Mouse (Mus musculus): ENCODE measurements at regions not wholly inside any gene's neighbourhood (a gene's known extent, or its start where the extent isn't known, plus 50 kb on each side); places are given as distances from the start of the nearest gene placed in this dataset.
"Not testable (repeated sequence)": the region's sequence is repeated elsewhere in the genome, so short reads cannot be mapped to it uniquely, and the experiment has no call there.

GRCm38 (mm10) chr3:134330943-134331342 is 94.7 kb downstream of the Cxxc4 start:
- Histone ChIP-seq H3K9me3 (ENCODE audit: control insufficient read depth, low read length) (no peaks in the 10 kb centered on the region), H3K36me3 (ENCODE audit: control insufficient read depth, insufficient read depth, low read length) (no peaks in the 10 kb centered on the region), H3K27me3 (replicated peaks; ENCODE audit: control insufficient read depth, insufficient read depth, low read length) (no peaks in the 10 kb centered on the region), H3K4me1 (replicated peaks; ENCODE audit: control insufficient read depth, insufficient read depth, low read length) (no peaks in the 10 kb centered on the region), H3K4me2 (peak overlapping the region; percentile 41), H3K9ac (ENCODE audit: low read depth, low read length) (no peak overlapping the region), H3K27ac (ENCODE audit: low read depth, low read length) (no peak overlapping the region), H3K4me3 (ENCODE audit: low read depth, low read length) (no peak overlapping the region)
- ATAC-seq (replicated peaks; ENCODE audit: low FRiP score) (no peak), DNase-seq (ENCODE audit: low spot score) (no peak)
- WGBS: 57% methylated on average over 11 of the region's 11 CpGs

DNA sequence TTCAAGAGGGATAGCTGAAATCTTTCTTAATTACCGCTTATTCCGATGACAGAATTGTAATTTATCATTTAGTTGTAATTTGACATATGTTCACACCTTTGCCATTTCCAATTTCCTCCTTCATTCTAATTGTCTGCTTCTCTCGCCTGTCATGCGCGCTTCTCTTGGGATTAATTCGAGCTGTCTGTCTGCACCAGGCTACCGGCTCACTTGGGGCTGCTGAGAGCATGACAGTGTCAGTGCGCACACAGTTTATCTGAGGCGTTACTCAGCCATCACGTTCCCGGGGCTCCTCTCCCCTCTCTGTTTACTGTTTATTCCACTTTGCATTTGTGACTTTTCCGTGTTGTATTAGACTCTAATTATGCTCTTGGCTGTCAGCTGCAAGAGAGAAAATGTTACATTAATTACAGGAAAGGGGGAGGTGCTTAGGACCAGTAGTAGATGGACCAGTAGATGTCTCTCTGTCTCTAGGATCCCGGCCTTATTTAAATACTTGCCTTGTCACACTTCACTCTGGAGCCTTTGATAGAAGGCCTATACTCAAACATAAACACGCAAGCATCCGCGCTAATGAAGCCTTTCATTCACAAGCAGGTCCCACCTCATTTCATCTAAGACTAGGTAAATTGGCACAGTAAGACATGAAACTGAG is 95.3 kb downstream of the Cxxc4 start:
- peak overlapping the region; percentile 41; the same call in 1 of the 2 replicates for H3K4me2 ChIP-seq
- WGBS: 55% methylated on average over 16 of the region's 16 CpGs

DNA sequence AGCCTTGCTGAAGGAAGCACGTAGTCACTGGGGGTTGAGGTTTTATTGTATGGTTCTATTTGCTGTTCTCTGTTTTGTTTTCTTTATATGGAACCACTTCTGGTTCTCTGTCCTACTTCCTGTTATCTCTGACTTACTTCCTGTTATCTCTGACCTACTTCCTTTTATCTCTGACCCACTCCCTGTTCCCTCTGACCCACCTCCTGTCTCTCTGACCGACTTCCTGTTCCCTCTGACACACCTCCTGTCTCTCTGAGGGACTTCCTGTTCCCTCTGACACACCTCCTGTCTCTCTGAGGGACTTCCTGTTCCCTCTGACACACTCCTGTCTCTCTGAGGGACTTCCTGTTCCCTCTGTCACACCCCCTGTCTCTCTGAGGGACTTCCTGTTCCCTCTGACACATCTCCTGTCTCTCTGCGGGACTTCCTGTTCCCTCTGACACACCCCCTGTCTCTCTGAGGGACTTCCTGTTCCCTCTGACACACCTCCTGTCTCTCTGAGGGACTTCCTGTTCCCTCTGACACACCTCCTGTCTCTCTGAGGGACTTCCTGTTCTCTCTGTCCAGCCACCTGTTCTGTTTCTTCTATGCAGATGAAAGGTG is 102.9 kb downstream of the Cxxc4 start:
- H3K4me1 ChIP-seq (replicated peaks; ENCODE audit: control insufficient read depth, insufficient read depth, low read length); H3K36me3 ChIP-seq (ENCODE audit: control insufficient read depth, insufficient read depth, low read length); ATAC-seq (replicated peaks; ENCODE audit: low FRiP score); H3K9ac ChIP-seq (ENCODE audit: low read depth, low read length); H3K9me3 ChIP-seq (ENCODE audit: control insufficient read depth, low read length); DNase-seq (ENCODE audit: low spot score); H3K27me3 ChIP-seq (replicated peaks; ENCODE audit: control insufficient read depth, insufficient read depth, low read length); H3K27ac ChIP-seq (ENCODE audit: low read depth, low read length); H3K4me2 ChIP-seq; H3K4me3 ChIP-seq (ENCODE audit: low read depth, low read length): not testable (repeated sequence)
- WGBS: 75% methylated on average over 3 of the region's 3 CpGs

More for the DNA sequence above, 95.3 kb downstream of the Cxxc4 start:
- DNase-seq (ENCODE audit: low spot score) (no peak), ATAC-seq (replicated peaks; ENCODE audit: low FRiP score) (no peak)
- H3K4me1 ChIP-seq (replicated peaks; ENCODE audit: control insufficient read depth, insufficient read depth, low read length): no peaks in the 10 kb centered on the region
- no peaks in the 10 kb centered on the region for H3K27me3 ChIP-seq (replicated peaks; ENCODE audit: control insufficient read depth, insufficient read depth, low read length)
- H3K9ac ChIP-seq (ENCODE audit: low read depth, low read length): no peak overlapping the region
- no peaks in the 10 kb centered on the region for H3K9me3 ChIP-seq (ENCODE audit: control insufficient read depth, low read length)
- H3K36me3 ChIP-seq (ENCODE audit: control insufficient read depth, insufficient read depth, low read length): no peaks in the 10 kb centered on the region
- H3K4me3 ChIP-seq (ENCODE audit: low read depth, low read length): no peak overlapping the region
- no peak overlapping the region for H3K27ac ChIP-seq (ENCODE audit: low read depth, low read length)

DNA sequence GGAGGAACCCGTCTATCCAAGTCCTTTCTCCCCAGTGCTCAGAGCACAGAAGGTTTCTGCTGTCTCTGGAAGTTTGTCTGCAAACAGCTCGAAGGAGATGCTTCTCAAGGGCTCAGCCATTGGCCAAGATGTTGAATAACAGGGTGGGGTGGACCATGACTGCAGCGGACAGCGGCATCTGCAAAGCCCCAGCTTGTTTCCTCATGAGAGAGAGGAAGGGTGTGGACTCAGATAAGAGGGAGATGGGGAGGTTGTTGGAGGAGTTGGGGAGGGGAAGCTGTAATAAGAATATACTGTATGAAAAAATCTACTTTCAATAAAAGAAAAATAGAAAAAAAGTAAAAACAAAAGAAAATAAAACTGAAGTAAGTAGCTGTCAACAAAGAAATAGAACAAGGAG is 129.7 kb downstream of the Cxxc4 start:
- no peaks in the 10 kb centered on the region for H3K27me3 ChIP-seq (replicated peaks; ENCODE audit: control insufficient read depth, insufficient read depth, low read length)
- peak; percentile 92 for ATAC-seq (replicated peaks; ENCODE audit: low FRiP score)
- no peaks in the 10 kb centered on the region for H3K9me3 ChIP-seq (ENCODE audit: control insufficient read depth, low read length)
- H3K4me1 ChIP-seq (replicated peaks; ENCODE audit: control insufficient read depth, insufficient read depth, low read length): no peaks in the 10 kb centered on the region; the same call in 1 of the 2 replicates
- no peaks in the 10 kb centered on the region for H3K36me3 ChIP-seq (ENCODE audit: control insufficient read depth, insufficient read depth, low read length)
- WGBS: 43% methylated on average over 4 of the region's 4 CpGs
- no peak overlapping the region for H3K4me3 ChIP-seq (ENCODE audit: low read depth, low read length)
- H3K27ac ChIP-seq (ENCODE audit: low read depth, low read length): no peak overlapping the region
- no peak overlapping the region for H3K4me2 ChIP-seq
- no peak overlapping the region for H3K9ac ChIP-seq (ENCODE audit: low read depth, low read length)
- peak; percentile 30 for DNase-seq (ENCODE audit: low spot score)

- no peak for DNase-seq (ENCODE audit: low spot score)
- no peaks in the 10 kb centered on the region for H3K36me3 ChIP-seq (ENCODE audit: control insufficient read depth, insufficient read depth, low read length)
- H3K4me1 ChIP-seq (replicated peaks; ENCODE audit: control insufficient read depth, insufficient read depth, low read length): no peaks in the 10 kb centered on the region; the same call in 1 of the 2 replicates
- ATAC-seq (replicated peaks; ENCODE audit: low FRiP score): no peak
- H3K9ac ChIP-seq (ENCODE audit: low read depth, low read length): no peak overlapping the region
- 35% methylated on average over 3 of the region's 3 CpGs for WGBS
- no peaks in the 10 kb centered on the region for H3K9me3 ChIP-seq (ENCODE audit: control insufficient read depth, low read length)
- H3K4me2 ChIP-seq: no peak overlapping the region
- H3K27ac ChIP-seq (ENCODE audit: low read depth, low read length): no peak overlapping the region
- no peaks in the 10 kb centered on the region for H3K27me3 ChIP-seq (replicated peaks; ENCODE audit: control insufficient read depth, insufficient read depth, low read length)
- H3K4me3 ChIP-seq (ENCODE audit: low read depth, low read length): no peak overlapping the region
Measured at GRCm38 (mm10) chr3:134366761-134367160, 130.5 kb downstream of the Cxxc4 start.

DNA sequence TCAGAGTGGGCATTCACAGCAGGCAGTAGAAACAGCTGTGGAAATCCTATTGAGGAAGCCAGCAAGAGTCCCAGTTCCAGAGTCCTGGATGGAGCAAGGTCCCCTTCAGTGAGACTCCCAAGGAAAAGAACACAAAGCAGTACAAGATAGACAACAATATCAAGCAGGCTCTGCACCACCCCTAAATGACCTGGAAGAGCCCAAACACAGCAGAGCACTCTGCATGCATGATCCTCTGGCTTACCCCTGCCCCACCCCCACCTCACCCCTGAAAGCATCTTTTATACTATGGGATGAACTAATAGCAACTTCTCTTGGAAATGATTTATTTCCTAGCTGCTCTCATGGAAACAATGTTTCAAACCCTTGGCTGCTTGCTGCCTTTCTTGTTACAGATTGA is 132.3 kb downstream of the Cxxc4 start:
- no peak overlapping the region for H3K4me3 ChIP-seq (ENCODE audit: low read depth, low read length)
- no peaks in the 10 kb centered on the region for H3K36me3 ChIP-seq (ENCODE audit: control insufficient read depth, insufficient read depth, low read length)
- ATAC-seq (replicated peaks; ENCODE audit: low FRiP score): no peak
- no peaks in the 10 kb centered on the region for H3K9me3 ChIP-seq (ENCODE audit: control insufficient read depth, low read length)
- H3K27me3 ChIP-seq (replicated peaks; ENCODE audit: control insufficient read depth, insufficient read depth, low read length): no peaks in the 10 kb centered on the region
- no peak for DNase-seq (ENCODE audit: low spot score)
- H3K4me2 ChIP-seq: no peak overlapping the region
- H3K27ac ChIP-seq (ENCODE audit: low read depth, low read length): no peak overlapping the region
- H3K9ac ChIP-seq (ENCODE audit: low read depth, low read length): no peak overlapping the region
- H3K4me1 ChIP-seq (replicated peaks; ENCODE audit: control insufficient read depth, insufficient read depth, low read length): no peaks in the 10 kb centered on the region; the same call in 1 of the 2 replicates

DNA sequence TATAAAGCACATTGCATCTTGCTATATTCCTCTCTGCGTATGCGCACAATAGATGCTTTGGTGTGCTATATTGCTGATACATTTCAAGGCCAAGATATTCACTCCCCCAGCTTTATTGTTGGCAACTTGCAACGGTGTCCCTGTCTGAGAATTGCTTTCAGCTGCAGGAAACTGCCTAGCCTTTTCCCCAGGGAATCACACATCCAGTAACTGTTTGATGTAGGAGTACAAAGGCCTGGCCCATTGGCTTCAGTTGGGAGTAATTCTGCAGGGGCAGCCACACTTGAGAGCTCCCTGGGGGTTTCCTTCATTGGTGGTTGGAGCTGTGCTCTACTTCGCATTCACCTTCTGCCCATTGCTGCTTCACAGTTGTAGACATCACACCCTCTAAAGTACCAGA is 132.8 kb downstream of the Cxxc4 start:
- Histone ChIP-seq H3K4me2 (no peak overlapping the region), H3K9ac (ENCODE audit: low read depth, low read length) (no peak overlapping the region), H3K4me3 (ENCODE audit: low read depth, low read length) (no peak overlapping the region), H3K36me3 (ENCODE audit: control insufficient read depth, insufficient read depth, low read length) (no peaks in the 10 kb centered on the region), H3K4me1 (replicated peaks; ENCODE audit: control insufficient read depth, insufficient read depth, low read length) (no peaks in the 10 kb centered on the region; the same call in 1 of the 2 replicates), H3K27ac (ENCODE audit: low read depth, low read length) (no peak overlapping the region), H3K27me3 (replicated peaks; ENCODE audit: control insufficient read depth, insufficient read depth, low read length) (no peaks in the 10 kb centered on the region), H3K9me3 (ENCODE audit: control insufficient read depth, low read length) (no peaks in the 10 kb centered on the region)
- ATAC-seq (replicated peaks; ENCODE audit: low FRiP score) (no peak), DNase-seq (ENCODE audit: low spot score) (no peak)
- 71% methylated on average over 4 of the region's 4 CpGs for WGBS

GRCm38 (mm10) chr3:134379549-134379948 is 143.3 kb downstream of the Cxxc4 start:
- H3K4me3 ChIP-seq (ENCODE audit: low read depth, low read length): no peak overlapping the region
- H3K9ac ChIP-seq (ENCODE audit: low read depth, low read length): no peak overlapping the region
- H3K9me3 ChIP-seq (ENCODE audit: control insufficient read depth, low read length): no peaks in the 10 kb centered on the region
- no peaks in the 10 kb centered on the region for H3K36me3 ChIP-seq (ENCODE audit: control insufficient read depth, insufficient read depth, low read length)
- no peak overlapping the region for H3K4me2 ChIP-seq
- no peak overlapping the region for H3K27ac ChIP-seq (ENCODE audit: low read depth, low read length)
- no peak for DNase-seq (ENCODE audit: low spot score)
- no peaks in the 10 kb centered on the region for H3K27me3 ChIP-seq (replicated peaks; ENCODE audit: control insufficient read depth, insufficient read depth, low read length)
- no peak for ATAC-seq (replicated peaks; ENCODE audit: low FRiP score)
- H3K4me1 ChIP-seq (replicated peaks; ENCODE audit: control insufficient read depth, insufficient read depth, low read length): no peaks in the 10 kb centered on the region
- WGBS: 61% methylated on average over 2 of the region's 2 CpGs
